Mouse (Mus musculus) central nervous system, embryonic 14 days (tissue): Measurements from ENCODE around the gene Laptm5. TPM values are rescaled to one million over a fixed set of nuclear protein-coding genes. Genes with fewer than 3 reads are reported as not detected.

Experiments
- polyA plus RNA-seq: library from polyadenylated mRNA; depleted of rRNA; stranded (reverse); fragments of >200 nt; gene quantifications from 2 replicates; pipeline ENCODE4 v1.2.3, GENCODE M21; 2012; rRNA removed

Laptm5 gene
- polyA plus RNA-seq, result 24.6 and 26.3 TPM in 2 replicates

DNA sequence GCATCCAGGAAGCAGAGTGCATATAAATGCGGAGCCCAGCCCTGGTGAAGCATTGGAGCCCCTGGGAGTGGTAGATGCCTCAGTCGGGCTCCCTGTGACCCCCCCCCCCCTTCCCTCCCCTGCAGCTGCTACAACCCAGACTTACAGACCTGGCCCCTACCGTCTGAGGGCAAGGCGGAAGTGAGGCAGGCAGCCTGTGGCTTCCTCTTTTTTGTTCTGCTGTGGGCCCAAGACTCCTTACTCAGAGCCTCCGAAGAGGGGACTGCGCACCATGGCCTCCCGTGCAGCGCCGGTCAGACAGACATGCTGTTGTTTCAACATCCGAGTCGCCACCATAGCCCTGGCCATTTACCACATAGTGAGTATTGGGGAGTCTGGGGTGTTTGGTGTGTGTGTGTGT, at the start of gene Laptm5:
Gene Laptm5, plus strand, starts transcription at position 49 of the 400 bp plus-strand sequence.

DNA sequence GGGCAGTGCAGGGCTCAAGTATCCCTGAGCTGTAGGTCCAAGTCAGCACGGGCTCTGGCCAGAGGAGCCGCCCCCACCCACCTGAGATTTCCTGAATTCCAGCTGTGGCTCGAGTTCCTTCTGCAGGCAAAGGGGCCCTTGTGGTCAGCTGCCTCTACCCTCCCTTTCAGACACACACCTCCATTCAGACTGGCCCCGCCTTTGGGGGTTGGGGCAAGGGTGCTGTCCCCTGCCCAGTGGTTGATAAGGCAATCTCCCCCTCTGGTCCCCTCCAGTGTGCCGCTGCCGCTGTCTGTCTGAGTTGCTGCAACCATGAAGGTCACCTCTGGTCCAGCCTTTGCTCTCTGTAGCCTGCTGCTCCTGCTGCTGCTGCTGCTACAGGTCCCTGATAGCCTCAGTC, 31.2 kb downstream of the Laptm5 start, which contains the start of gene Matn1:
Gene Matn1, plus strand, starts transcription at position 274 of the 400 bp plus-strand sequence.

Other genes with a start within 250 kb of the Laptm5 start
- 81.5 and 90.3 TPM in 2 replicates for gene Pum1, start 249.8 kb upstream of the Laptm5 start, polyA plus RNA-seq
- gene Sdc3, start 120.6 kb upstream of the Laptm5 start, polyA plus RNA-seq, result 122 and 144 TPM in 2 replicates
- 8.6 and 212 TPM in 2 replicates for gene Matn1, start 31.3 kb downstream of the Laptm5 start, polyA plus RNA-seq